Comparison of ENCODE assay signal across 11 mouse cellular contexts in the genomic region with DNA sequence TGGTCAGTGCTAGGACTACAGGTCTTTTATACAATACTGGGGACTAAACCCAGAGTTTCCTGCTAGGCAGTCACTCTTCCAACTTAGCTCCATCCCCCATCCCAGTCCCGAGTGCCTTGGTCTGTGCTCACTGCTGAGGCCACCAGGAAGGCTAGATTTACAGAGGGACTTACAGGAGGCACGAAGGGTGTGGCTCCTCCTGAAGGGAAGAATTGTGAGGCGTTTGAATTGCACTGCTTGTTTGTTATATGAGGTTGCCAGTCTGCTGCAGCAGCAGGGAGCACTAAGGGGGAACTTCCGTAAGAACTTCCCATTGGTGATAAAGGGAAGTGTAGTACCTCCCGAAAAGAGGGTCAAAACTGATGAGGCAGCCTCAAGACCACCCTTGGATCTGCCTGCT. TPM values are rescaled to one million over a fixed set of nuclear protein-coding genes. Genes with fewer than 3 reads are reported as not detected.
DNase-seq lines count a peak whose midpoint lies in the region; ATAC-seq and TF ChIP-seq lines count a peak whose summit lies in the region.
"Had no signal": no experiment of that assay in that cellular context is flagged by ENCODE, and none has a peak within 500 bp of the region (broad histone marks: within the 10 kb centered on the region; RNA-seq: fewer than 3 reads in every experiment).

No protein-coding gene starts in this region.

- no peak for ATAC-seq in kidney, embryonic 15.5 days (replicated peaks; ENCODE audit: low FRiP score)
- no peak for ATAC-seq in embryonic facial prominence, embryonic 12.5 days (ENCODE audit: insufficient number of reproducible peaks, insufficient read depth, low FRiP score, low TSS enrichment)
- ATAC-seq in limb, embryonic 11.5 days (ENCODE audit: insufficient number of reproducible peaks, low FRiP score, low TSS enrichment, low read depth) = no peak
- ATAC-seq: Patski had no signal

- H3K27ac ChIP-seq in kidney, embryonic 15.5 days = peak overlapping the region; percentile 74
- peak overlapping the region; percentile 92 for H3K27ac ChIP-seq in ES-E14 (ENCODE audit: insufficient read depth, low read depth, low read length, poor library complexity, severe bottlenecking)
- peak overlapping the region; percentile 90 for H3K27ac ChIP-seq in embryonic facial prominence, embryonic 12.5 days
- peak overlapping the region; percentile 96 for H3K27ac ChIP-seq in limb, embryonic 11.5 days (replicated peaks; ENCODE audit: low read depth, low read length)
- H3K27ac ChIP-seq: liver, embryonic 15.5 days had no signal

- H3K9me3 ChIP-seq in kidney, embryonic 15.5 days (replicated peaks) = peaks cover 9% of the 10 kb centered on the region
- H3K9me3 ChIP-seq in ES-E14 (ENCODE audit: control insufficient read depth, insufficient read depth, low read depth, low read length) = no peaks in the 10 kb centered on the region
- peaks cover 10% of the 10 kb centered on the region for H3K9me3 ChIP-seq in embryonic facial prominence, embryonic 12.5 days
- H3K9me3 ChIP-seq in limb, embryonic 11.5 days (ENCODE audit: control insufficient read depth, low read length) = peaks cover 9% of the 10 kb centered on the region

- no peak overlapping the region for H3K4me3 ChIP-seq in kidney, embryonic 15.5 days (replicated peaks)
- H3K4me3 ChIP-seq in ES-E14 (ENCODE audit: insufficient read depth in 1 of 2, low read depth in 1 of 2, low read length in 2 of 2, poor library complexity in 1 of 2, severe bottlenecking in 1 of 2) = peak overlapping the region in 1 of 2 experiments; percentile 35; a peak in 2 of 4 replicates
- no peak overlapping the region for H3K4me3 ChIP-seq in embryonic facial prominence, embryonic 12.5 days
- peak overlapping the region; percentile 12; the same call in 1 of the 2 replicates for H3K4me3 ChIP-seq in limb, embryonic 11.5 days (ENCODE audit: low read depth, low read length)
- H3K4me3 ChIP-seq: liver, embryonic 15.5 days had no signal

- no peak for DNase-seq in kidney, postnatal 4 days
- DNase-seq in ES-E14 (ENCODE audit: low read depth, low spot score) (no peak), liver (no peak)
- no peak for DNase-seq in limb, embryonic 11.5 days (ENCODE audit: low spot score)
- DNase-seq in urinary bladder, postnatal 10 days (ENCODE audit: low spot score) = no peak
- DNase-seq in adrenal gland, postnatal 10 days = no peak

- peaks cover 49% of the 10 kb centered on the region for H3K4me1 ChIP-seq in kidney, embryonic 15.5 days
- peaks cover 7 to 10% of the 10 kb centered on the region in 2 experiments; a peak in 3 of 4 replicates for H3K4me1 ChIP-seq in ES-E14 (ENCODE audit: control insufficient read depth in 2 of 2, insufficient read depth in 2 of 2, low read length in 2 of 2, poor library complexity in 1 of 2)
- peaks cover 22% of the 10 kb centered on the region for H3K4me1 ChIP-seq in embryonic facial prominence, embryonic 12.5 days
- H3K4me1 ChIP-seq in limb, embryonic 11.5 days (ENCODE audit: control insufficient read depth, insufficient read depth, low read length) = peaks cover 21% of the 10 kb centered on the region

- in situ Hi-C loops in ES-E14 (cut with MboI; ENCODE audit: low sequenced_read_pairs in 2 of 2, unreplicated experiment in 2 of 2) = no loop called here

- no peak overlapping the region for H3K9ac ChIP-seq in kidney, embryonic 15.5 days
- peak overlapping the region; percentile 43 for H3K9ac ChIP-seq in ES-E14 (ENCODE audit: insufficient read depth, low read depth, low read length, poor library complexity, severe bottlenecking)
- H3K9ac ChIP-seq in embryonic facial prominence, embryonic 12.5 days = peak overlapping the region; percentile 11; the same call in 1 of the 2 replicates
- H3K9ac ChIP-seq in limb, embryonic 11.5 days (ENCODE audit: low read length) = peak overlapping the region; percentile 49
- H3K9ac ChIP-seq: liver, embryonic 15.5 days had no signal

- peaks cover 17% of the 10 kb centered on the region for H3K27me3 ChIP-seq in kidney, embryonic 15.5 days
- peaks cover 9% of the 10 kb centered on the region; the same call in 1 of the 2 replicates for H3K27me3 ChIP-seq in embryonic facial prominence, embryonic 12.5 days
- no peaks in the 10 kb centered on the region for H3K27me3 ChIP-seq in limb, embryonic 11.5 days (ENCODE audit: control insufficient read depth, insufficient read depth, low read length)
- H3K27me3 ChIP-seq: Patski had no signal

- H3K36me3 ChIP-seq in kidney, embryonic 15.5 days = peaks cover 35% of the 10 kb centered on the region
- H3K36me3 ChIP-seq in ES-E14 (ENCODE audit: control insufficient read depth, insufficient read depth, low read length, poor library complexity, severe bottlenecking) = no peaks in the 10 kb centered on the region
- H3K36me3 ChIP-seq in embryonic facial prominence, embryonic 12.5 days = peaks cover 60% of the 10 kb centered on the region
- H3K36me3 ChIP-seq in limb, embryonic 11.5 days (ENCODE audit: control insufficient read depth, insufficient read depth, low read length) = peaks cover 32% of the 10 kb centered on the region

- 42% methylated on average over 5 of the region's 5 CpGs for WGBS in kidney, embryonic 15.5 days
- 16% methylated on average over 5 of the region's 5 CpGs for WGBS in embryonic facial prominence, embryonic 12.5 days
- 17% methylated on average over 5 of the region's 5 CpGs for WGBS in limb, embryonic 11.5 days

- H3K4me2 ChIP-seq in kidney, embryonic 15.5 days = peak overlapping the region; percentile 22; the same call in 1 of the 2 replicates
- H3K4me2 ChIP-seq in embryonic facial prominence, embryonic 12.5 days (replicated peaks) = peak overlapping the region; percentile 14; the same call in 1 of the 2 replicates
- H3K4me2 ChIP-seq in limb, embryonic 11.5 days (ENCODE audit: low read depth, severe bottlenecking) = peak overlapping the region; percentile 36; the same call in 1 of the 2 replicates
- H3K4me2 ChIP-seq: liver, embryonic 15.5 days had no signal

TF ChIP-seq in ES-E14, 5 proteins besides CTCF, POLR2A, EP300 and RAD21:
- TF ChIP-seq MAFK (IDR thresholded peaks at IDR 0.05; ENCODE audit: insufficient read depth, low read depth, low read length) (no peak), HCFC1 (IDR thresholded peaks at IDR 0.05; ENCODE audit: borderline replicate concordance, insufficient read depth, low read length) (no peak), ZC3H11A (IDR thresholded peaks at IDR 0.05; ENCODE audit: borderline replicate concordance, low read depth, low read length) (no peak), CHD2 (IDR thresholded peaks at IDR 0.05; ENCODE audit: low read depth, low read length) (no peak), ZNF384 (IDR thresholded peaks at IDR 0.05; ENCODE audit: low read depth, low read length) (no peak)
TF ChIP-seq in ES-E14: peak in this region for 0.

RNA-seq across cellular contexts. Expression of a gene that starts 5.5 kb away (rescaled TPM):
- 2.6 TPM in 2 replicates for polyA plus RNA-seq in kidney, embryonic 15.5 days (2015; fragmentation: Nextera tagmentation; extraction: Ambion mirVana)
- total RNA-seq in ES-E14 (2012; rRNA removed) = 4.5 and 7.0 TPM in 2 replicates
- polyA plus RNA-seq in embryonic facial prominence, embryonic 12.5 days (2016; fragmentation: Nextera tagmentation; extraction: Ambion mirVana) = 13.4 and 14.6 TPM in 2 replicates
- polyA plus RNA-seq in limb, embryonic 11.5 days (2014; fragmentation: Nextera tagmentation; extraction: Ambion mirVana) = 14.6 and 15.7 TPM in 2 replicates
- 1 to 10 TPM; 5.7 to 7.0 TPM for total RNA-seq in adrenal gland, postnatal 10 days (2021)

RNA-seq across cellular contexts. Expression of a gene that starts 11.0 kb away (rescaled TPM):
- polyA plus RNA-seq in kidney, embryonic 15.5 days (2015; fragmentation: Nextera tagmentation; extraction: Ambion mirVana) = 6.8 and 7.8 TPM in 2 replicates
- total RNA-seq in ES-E14 (2012; rRNA removed) = 0.79 and 1.0 TPM in 2 replicates
- polyA plus RNA-seq in embryonic facial prominence, embryonic 12.5 days (2016; fragmentation: Nextera tagmentation; extraction: Ambion mirVana) = 21.5 and 22.7 TPM in 2 replicates
- polyA plus RNA-seq in limb, embryonic 11.5 days (2014; fragmentation: Nextera tagmentation; extraction: Ambion mirVana) = 13.9 and 15.9 TPM in 2 replicates
- 1 to 10 TPM in 1 of 2 experiments, under 1 TPM in 1; 0.84 to 2.0 TPM for total RNA-seq in adrenal gland, postnatal 10 days (2021)
- total RNA-seq: common myeloid progenitor, adult 5-6 weeks had no signal

RNA-seq across cellular contexts. Expression of a gene that starts 25.7 kb away (rescaled TPM):
- 1.5 and 2.1 TPM in 2 replicates for polyA plus RNA-seq in kidney, embryonic 15.5 days (2015; fragmentation: Nextera tagmentation; extraction: Ambion mirVana)
- total RNA-seq in ES-E14 (2012; rRNA removed) = 0.09 and 0.26 TPM in 2 replicates
- 1.7 and 2.2 TPM in 2 replicates for polyA plus RNA-seq in embryonic facial prominence, embryonic 12.5 days (2016; fragmentation: Nextera tagmentation; extraction: Ambion mirVana)
- 0.24 and 0.44 TPM in 2 replicates for polyA plus RNA-seq in limb, embryonic 11.5 days (2014; fragmentation: Nextera tagmentation; extraction: Ambion mirVana)
- 1 to 10 TPM; 1.2 to 2.0 TPM for total RNA-seq in adrenal gland, postnatal 10 days (2021)
- polyA plus RNA-seq: Patski had no signal

RNA-seq across cellular contexts. Expression of a gene that starts 37.9 kb away (rescaled TPM):
- 14.6 and 17.7 TPM in 2 replicates for polyA plus RNA-seq in kidney, embryonic 15.5 days (2015; fragmentation: Nextera tagmentation; extraction: Ambion mirVana)
- total RNA-seq in ES-E14 (2012; rRNA removed) = 5.7 and 6.9 TPM in 2 replicates
- 15.3 and 16.8 TPM in 2 replicates for polyA plus RNA-seq in embryonic facial prominence, embryonic 12.5 days (2016; fragmentation: Nextera tagmentation; extraction: Ambion mirVana)
- 16.6 and 16.8 TPM in 2 replicates for polyA plus RNA-seq in limb, embryonic 11.5 days (2014; fragmentation: Nextera tagmentation; extraction: Ambion mirVana)
- 10 to 100 TPM; 22.2 to 27.2 TPM for total RNA-seq in adrenal gland, postnatal 10 days (2021)

RNA-seq across cellular contexts. Expression of a gene that starts 43.3 kb away (rescaled TPM):
- 116 and 124 TPM in 2 replicates for polyA plus RNA-seq in kidney, embryonic 15.5 days (2015; fragmentation: Nextera tagmentation; extraction: Ambion mirVana)
- total RNA-seq in ES-E14 (2012; rRNA removed) = 163 and 198 TPM in 2 replicates
- polyA plus RNA-seq in embryonic facial prominence, embryonic 12.5 days (2016; fragmentation: Nextera tagmentation; extraction: Ambion mirVana) = 123 and 134 TPM in 2 replicates
- polyA plus RNA-seq in limb, embryonic 11.5 days (2014; fragmentation: Nextera tagmentation; extraction: Ambion mirVana) = 176 and 201 TPM in 2 replicates
- 100 to 1,000 TPM; 224 to 252 TPM for total RNA-seq in adrenal gland, postnatal 10 days (2021)
